Mouse (Mus musculus) layer of hippocampus, adult 11-12 months (tissue): ENCODE measurements around the gene Hoxd8.

Source experiments
- DNase-seq: peaks from one replicate; pipeline ENCODE4 v3.0.0; 2022; ENCODE audit warnings: low spot score

Hoxd8 gene

GRCm38 (mm10) chr2:74714881-74715280, 10.5 kb downstream of the Hoxd8 start:
- no peak for DNase-seq

GRCm38 (mm10) chr2:74715504-74716241, 11.3 kb downstream of the Hoxd8 start:
- DNase-seq: peak; percentile 74

GRCm38 (mm10) chr2:74720384-74720783, 16.0 kb downstream of the Hoxd8 start:
- DNase-seq: no peak

GRCm38 (mm10) chr2:74720955-74721491, 16.6 kb downstream of the Hoxd8 start:
- no peak for DNase-seq

GRCm38 (mm10) chr2:74721882-74722281, 17.5 kb downstream of the Hoxd8 start:
- DNase-seq: no peak

GRCm38 (mm10) chr2:74722949-74723348, 18.5 kb downstream of the Hoxd8 start:
- no peak for DNase-seq

GRCm38 (mm10) chr2:74724244-74725015, 20.0 kb downstream of the Hoxd8 start:
- DNase-seq: no peak

GRCm38 (mm10) chr2:74725171-74725570, 20.8 kb downstream of the Hoxd8 start:
- DNase-seq: no peak

GRCm38 (mm10) chr2:74726551-74726950, 22.1 kb downstream of the Hoxd8 start, which contains the start of gene Gm28230:
TSS of gene Gm28230 (plus strand) at chr2:74726728.
- DNase-seq: no peak

- DNase-seq: no peak
These were observed 22.7 kb downstream of the Hoxd8 start for GRCm38 (mm10) chr2:74726973-74727639.

GRCm38 (mm10) chr2:74727640-74728302, 23.4 kb downstream of the Hoxd8 start:
- DNase-seq: no peak

- DNase-seq: no peak
These were observed 23.9 kb downstream of the Hoxd8 start for GRCm38 (mm10) chr2:74728303-74728680.

- DNase-seq: no peak
These were observed 25.9 kb downstream of the Hoxd8 start for GRCm38 (mm10) chr2:74730331-74730730.

GRCm38 (mm10) chr2:74731055-74731454, 26.6 kb downstream of the Hoxd8 start:
- no peak for DNase-seq

GRCm38 (mm10) chr2:74731799-74732512, 27.5 kb downstream of the Hoxd8 start:
- no peak for DNase-seq

- DNase-seq: no peak
These were observed 28.3 kb downstream of the Hoxd8 start for GRCm38 (mm10) chr2:74732513-74733316.

GRCm38 (mm10) chr2:74733317-74733661, 28.9 kb downstream of the Hoxd8 start:
- DNase-seq: no peak

GRCm38 (mm10) chr2:74733765-74734164, 29.4 kb downstream of the Hoxd8 start:
- DNase-seq: no peak

GRCm38 (mm10) chr2:74734451-74734850, 30.0 kb downstream of the Hoxd8 start:
- no peak for DNase-seq

GRCm38 (mm10) chr2:74734996-74735811, 30.8 kb downstream of the Hoxd8 start:
- DNase-seq: no peak
